Mouse (Mus musculus): ENCODE measurements around the gene Gm43951. TPM values are rescaled to one million over a fixed set of nuclear protein-coding genes. Genes with fewer than 3 reads are reported as not detected.
A peak's percentile ranks its signal among the peaks of the same experiment; 100 is the strongest.

Gene Gm43951
- not detected in 2 replicates for polyA plus RNA-seq (2012; ENCODE audit: insufficient read depth, insufficient read length, low replicate concordance, missing spikeins)

DNA sequence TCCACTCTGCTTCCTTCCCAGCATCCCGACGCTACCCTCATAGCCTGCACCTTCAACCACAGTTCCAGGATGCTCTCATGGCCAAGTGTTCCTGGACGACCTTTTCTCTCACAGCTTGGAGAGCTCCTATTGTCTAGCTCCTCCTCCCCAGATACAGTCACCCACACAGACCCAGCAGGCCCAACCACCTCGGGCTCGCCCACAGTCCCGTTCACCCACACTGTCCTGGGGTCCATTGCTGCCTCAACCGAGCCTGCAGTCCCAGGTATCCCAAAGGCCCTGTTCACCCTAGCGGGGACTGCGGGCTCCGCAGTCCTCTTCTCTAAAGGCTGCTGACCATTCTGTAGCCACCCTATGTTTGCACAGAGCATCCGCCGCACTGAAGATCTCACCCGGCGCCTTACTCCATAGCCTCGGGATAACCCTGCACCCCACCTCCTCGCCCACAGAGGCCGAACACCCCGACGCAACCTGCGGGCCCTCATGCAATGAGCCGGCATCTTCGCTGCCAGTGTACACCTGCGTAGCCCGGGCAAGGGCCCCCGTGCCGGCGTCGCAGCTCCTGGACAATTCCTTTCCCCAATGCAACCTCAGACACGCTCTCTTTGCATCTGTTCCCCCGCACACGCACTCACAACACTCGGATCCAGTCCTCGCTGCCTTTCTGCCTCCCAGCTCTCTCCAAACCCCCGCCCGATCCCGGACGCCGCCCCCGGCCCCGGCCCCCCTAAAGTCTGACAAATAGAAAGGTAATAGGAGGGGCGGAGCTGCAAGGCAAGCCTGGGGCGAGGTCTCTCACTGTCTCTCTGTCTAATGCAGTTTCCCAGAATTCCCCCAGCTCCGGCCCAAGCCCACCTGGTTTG lies at the start of gene Gm43951:
Gene Gm43951 (minus strand): TSS at position 500 of the 863 bp plus-strand sequence.
- peak within 1 kb of the TSS; percentile 47 for H3K27ac ChIP-seq (ENCODE audit: insufficient read depth, low read depth, low read length)
- WGBS: under 1% methylated on average over 43 of the region's 43 CpGs
- H3K4me3 ChIP-seq (ENCODE audit: insufficient read depth, low read depth, low read length): peak within 1 kb of the TSS; percentile 94
- TF ChIP-seq CTCF (IDR thresholded peaks at IDR 0.05; ENCODE audit: insufficient read depth, low read depth, low read length) (no peak), POLR2A (IDR thresholded peaks at IDR 0.05; ENCODE audit: insufficient read depth, low read depth, low read length) (no peak)
- peaks cover 24% of the 10 kb centered on the region for H3K4me1 ChIP-seq (ENCODE audit: control insufficient read depth, insufficient read depth, low read length)

DNA sequence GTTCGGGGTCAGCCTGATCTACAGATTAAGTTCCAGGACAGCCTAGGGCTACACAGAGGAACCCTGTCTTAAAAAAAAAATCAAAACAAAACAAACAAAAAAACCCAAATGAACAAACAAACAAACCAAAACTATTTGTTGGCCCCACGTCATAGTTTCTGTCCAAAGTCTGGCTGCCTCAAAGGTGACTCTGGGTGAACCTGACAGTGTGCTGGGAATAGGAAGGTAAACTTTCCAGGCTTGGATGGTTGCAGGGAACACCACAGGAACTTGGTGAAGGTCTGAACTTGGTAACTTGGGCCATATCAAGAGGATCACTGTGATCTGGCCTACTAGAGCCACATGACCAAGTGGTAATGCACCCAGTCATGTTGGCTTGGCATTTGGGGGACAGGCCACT lies 49.8 kb upstream of the Gm43951 start:
- TF ChIP-seq POLR2A (IDR thresholded peaks at IDR 0.05; ENCODE audit: insufficient read depth, low read depth, low read length) (no peak), CTCF (IDR thresholded peaks at IDR 0.05; ENCODE audit: insufficient read depth, low read depth, low read length) (no peak)
- Histone ChIP-seq H3K4me1 (ENCODE audit: control insufficient read depth, insufficient read depth, low read length) (no peaks in the 10 kb centered on the region), H3K27ac (ENCODE audit: insufficient read depth, low read depth, low read length) (no peak overlapping the region), H3K4me3 (ENCODE audit: insufficient read depth, low read depth, low read length) (no peak overlapping the region)
- 92% methylated on average over 2 of the region's 2 CpGs for WGBS

DNA sequence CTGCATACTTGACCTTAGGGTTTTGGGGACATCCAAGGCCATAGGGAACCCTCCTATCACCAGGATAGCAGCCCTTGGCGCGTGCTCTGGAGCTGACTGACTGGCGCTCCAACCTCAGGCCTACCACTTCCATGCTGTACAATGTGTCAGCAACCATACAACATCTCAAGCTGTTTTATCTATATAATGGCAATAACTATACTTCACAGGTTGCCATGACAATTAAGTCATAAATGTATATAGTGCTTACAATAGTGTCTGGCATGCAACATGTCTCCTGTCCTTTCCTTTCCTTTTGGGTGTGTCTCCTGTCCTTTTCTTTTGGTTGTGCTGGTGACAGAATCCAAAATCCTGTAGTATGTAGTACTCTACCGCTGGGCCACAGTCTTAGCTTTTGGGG lies 49.0 kb upstream of the Gm43951 start:
- 94% methylated on average over 4 of the region's 4 CpGs for WGBS
- Histone ChIP-seq H3K4me3 (ENCODE audit: insufficient read depth, low read depth, low read length) (no peak overlapping the region), H3K4me1 (ENCODE audit: control insufficient read depth, insufficient read depth, low read length) (no peaks in the 10 kb centered on the region), H3K27ac (ENCODE audit: insufficient read depth, low read depth, low read length) (no peak overlapping the region)
- no peak for TF ChIP-seq CTCF (IDR thresholded peaks at IDR 0.05; ENCODE audit: insufficient read depth, low read depth, low read length)
- no peak for TF ChIP-seq POLR2A (IDR thresholded peaks at IDR 0.05; ENCODE audit: insufficient read depth, low read depth, low read length)

DNA sequence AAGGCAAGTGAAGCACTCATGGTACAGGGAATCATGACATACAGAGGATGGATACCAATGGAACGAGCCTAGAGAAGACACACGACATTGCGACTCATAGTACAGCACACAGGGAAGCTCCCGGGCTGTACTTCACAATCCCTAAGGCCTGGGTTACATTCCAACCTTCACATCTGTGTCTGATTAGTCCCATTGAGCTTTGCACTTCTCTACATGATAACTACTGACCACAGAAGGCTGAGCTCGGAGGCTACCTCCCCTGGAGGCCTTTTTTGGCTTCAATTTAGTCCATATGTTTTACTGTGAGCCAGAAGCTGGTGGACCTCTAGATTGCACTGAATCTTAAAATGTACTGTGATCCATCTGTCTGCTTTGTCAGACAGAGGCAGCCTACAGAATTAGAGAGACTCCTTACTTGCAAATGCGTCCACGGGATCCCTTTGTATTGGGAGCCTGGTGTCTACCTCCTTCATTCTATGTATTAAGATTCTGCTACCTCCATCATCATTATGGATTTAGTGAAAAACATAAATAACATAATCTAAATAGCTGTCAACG lies 38.6 kb upstream of the Gm43951 start:
- no peak for TF ChIP-seq POLR2A (IDR thresholded peaks at IDR 0.05; ENCODE audit: insufficient read depth, low read depth, low read length)
- no peak for TF ChIP-seq CTCF (IDR thresholded peaks at IDR 0.05; ENCODE audit: insufficient read depth, low read depth, low read length)
- 87% methylated on average over 8 of the region's 8 CpGs for WGBS

DNA sequence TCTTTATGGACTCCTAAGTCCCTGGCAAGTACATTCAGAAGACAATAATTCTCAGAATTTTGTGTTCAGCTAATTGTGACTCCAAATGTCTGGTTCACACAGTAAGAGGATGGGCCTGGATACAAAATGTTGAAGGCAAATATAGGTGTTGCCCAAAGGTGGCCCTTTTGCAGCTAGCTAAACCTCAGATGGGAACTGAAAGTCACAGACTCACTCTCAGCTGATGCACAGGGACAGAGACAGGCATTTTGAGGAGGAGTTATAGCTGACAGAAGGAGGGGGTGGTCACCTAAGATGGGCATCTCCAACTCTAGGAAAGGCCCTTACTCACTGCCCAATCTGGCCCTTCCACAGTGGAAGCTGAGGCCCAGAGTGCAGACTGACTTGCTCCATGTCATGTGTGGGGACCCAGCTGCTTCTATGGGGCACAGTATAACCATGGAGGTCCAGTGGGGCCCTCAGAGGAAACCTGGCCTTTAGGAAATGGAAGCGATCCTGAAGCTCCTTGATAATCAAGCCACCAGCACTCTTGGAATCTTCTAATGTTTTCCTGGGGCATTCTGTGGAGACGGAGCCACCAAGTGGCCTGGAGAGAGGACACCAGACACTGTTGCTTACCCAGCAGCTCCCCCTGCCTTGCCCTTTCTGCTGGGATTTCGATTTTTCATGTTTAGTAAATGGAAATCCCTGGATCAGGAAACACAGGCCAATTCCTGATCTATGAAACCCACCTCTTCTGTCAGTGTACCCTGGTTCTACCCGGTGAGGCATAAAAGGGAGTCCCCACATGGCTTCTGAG lies 33.6 kb upstream of the Gm43951 start:
- Histone ChIP-seq H3K4me3 (ENCODE audit: insufficient read depth, low read depth, low read length) (no peak overlapping the region), H3K27ac (ENCODE audit: insufficient read depth, low read depth, low read length) (no peak overlapping the region), H3K4me1 (ENCODE audit: control insufficient read depth, insufficient read depth, low read length) (no peaks in the 10 kb centered on the region)
- 75% methylated on average over 4 of the region's 4 CpGs for WGBS
- TF ChIP-seq CTCF (IDR thresholded peaks at IDR 0.05; ENCODE audit: insufficient read depth, low read depth, low read length): no peak
- no peak for TF ChIP-seq POLR2A (IDR thresholded peaks at IDR 0.05; ENCODE audit: insufficient read depth, low read depth, low read length)

More for the DNA sequence above, 38.6 kb upstream of the Gm43951 start:
- Histone ChIP-seq H3K4me3 (ENCODE audit: insufficient read depth, low read depth, low read length) (no peak overlapping the region), H3K27ac (ENCODE audit: insufficient read depth, low read depth, low read length) (no peak overlapping the region), H3K4me1 (ENCODE audit: control insufficient read depth, insufficient read depth, low read length) (no peaks in the 10 kb centered on the region)

DNA sequence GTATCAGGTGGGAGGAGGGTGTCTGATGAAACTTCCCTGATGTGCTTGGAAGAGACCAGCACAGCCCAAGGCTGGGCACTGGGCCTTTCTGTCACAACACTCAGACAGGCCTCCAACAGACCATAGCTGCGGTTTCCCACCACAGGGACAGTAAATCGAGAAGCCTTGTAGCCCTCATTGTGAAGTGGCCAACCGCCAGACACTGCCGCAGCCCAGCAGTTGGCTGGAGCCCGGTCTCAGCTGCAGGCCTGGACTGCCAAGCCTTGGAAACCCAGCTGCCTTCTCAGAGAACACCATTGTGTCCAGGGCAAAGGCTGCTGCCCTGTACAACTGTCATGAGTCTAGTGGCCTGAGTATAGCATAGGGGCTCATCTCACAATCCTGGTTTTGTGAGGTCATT lies 27.4 kb upstream of the Gm43951 start:
- no peak for TF ChIP-seq CTCF (IDR thresholded peaks at IDR 0.05; ENCODE audit: insufficient read depth, low read depth, low read length)
- no peak for TF ChIP-seq POLR2A (IDR thresholded peaks at IDR 0.05; ENCODE audit: insufficient read depth, low read depth, low read length)

DNA sequence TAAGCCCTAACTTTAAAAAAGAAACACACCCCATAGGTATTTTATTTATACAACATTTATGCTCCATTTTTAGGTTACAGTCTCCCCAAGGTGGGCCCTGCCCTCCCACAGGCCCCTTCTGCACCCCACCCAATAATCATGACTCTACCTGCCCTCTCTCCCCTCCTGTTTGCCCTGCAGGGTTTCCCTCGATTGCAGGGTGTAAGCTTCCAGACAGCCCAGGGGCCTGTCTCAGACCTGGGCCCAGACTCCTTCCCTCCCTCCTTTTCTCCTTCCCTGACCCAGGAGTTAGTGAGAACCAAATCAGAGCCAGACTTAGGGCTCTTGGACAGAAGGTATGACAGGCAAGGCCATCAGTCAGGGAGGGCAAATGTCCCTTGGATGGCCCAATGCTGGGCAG lies 26.4 kb upstream of the Gm43951 start:
- TF ChIP-seq CTCF (IDR thresholded peaks at IDR 0.05; ENCODE audit: insufficient read depth, low read depth, low read length) (no peak), POLR2A (IDR thresholded peaks at IDR 0.05; ENCODE audit: insufficient read depth, low read depth, low read length) (no peak)
- Histone ChIP-seq H3K27ac (ENCODE audit: insufficient read depth, low read depth, low read length) (no peak overlapping the region), H3K4me1 (ENCODE audit: control insufficient read depth, insufficient read depth, low read length) (peaks cover 11% of the 10 kb centered on the region), H3K4me3 (ENCODE audit: insufficient read depth, low read depth, low read length) (no peak overlapping the region)
- 71% methylated on average over 1 of the region's 1 CpGs for WGBS

More for the DNA sequence above, 27.4 kb upstream of the Gm43951 start:
- 51% methylated on average over 5 of the region's 5 CpGs for WGBS
- Histone ChIP-seq H3K27ac (ENCODE audit: insufficient read depth, low read depth, low read length) (peak overlapping the region; percentile 58), H3K4me3 (ENCODE audit: insufficient read depth, low read depth, low read length) (no peak overlapping the region), H3K4me1 (ENCODE audit: control insufficient read depth, insufficient read depth, low read length) (peaks cover 11% of the 10 kb centered on the region)

DNA sequence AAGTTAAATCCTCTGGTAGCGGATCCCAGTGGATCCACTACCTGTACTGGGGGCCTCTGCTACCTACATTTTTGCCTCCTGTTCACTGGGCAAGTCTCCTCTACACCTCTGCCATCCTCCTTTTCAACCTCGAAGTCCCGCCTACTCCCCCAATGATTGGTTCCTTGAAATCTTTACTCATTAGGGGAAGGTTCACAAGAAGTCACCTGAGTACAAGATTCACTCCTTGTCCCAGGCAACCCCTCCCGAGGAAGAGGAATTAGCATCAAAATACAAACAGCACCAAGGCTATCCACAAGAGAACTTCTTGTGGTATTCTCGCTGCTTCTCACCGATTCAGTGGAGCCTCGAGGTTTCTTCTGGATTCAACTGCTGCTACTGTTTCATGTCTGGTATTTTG lies 25.4 kb upstream of the Gm43951 start:
- H3K4me1 ChIP-seq (ENCODE audit: control insufficient read depth, insufficient read depth, low read length): peaks cover 11% of the 10 kb centered on the region
- no peak overlapping the region for H3K4me3 ChIP-seq (ENCODE audit: insufficient read depth, low read depth, low read length)
- H3K27ac ChIP-seq (ENCODE audit: insufficient read depth, low read depth, low read length): no peak overlapping the region
- TF ChIP-seq POLR2A (IDR thresholded peaks at IDR 0.05; ENCODE audit: insufficient read depth, low read depth, low read length) (no peak), CTCF (IDR thresholded peaks at IDR 0.05; ENCODE audit: insufficient read depth, low read depth, low read length) (no peak)
- 91% methylated on average over 7 of the region's 7 CpGs for WGBS
